In the genomic region with DNA sequence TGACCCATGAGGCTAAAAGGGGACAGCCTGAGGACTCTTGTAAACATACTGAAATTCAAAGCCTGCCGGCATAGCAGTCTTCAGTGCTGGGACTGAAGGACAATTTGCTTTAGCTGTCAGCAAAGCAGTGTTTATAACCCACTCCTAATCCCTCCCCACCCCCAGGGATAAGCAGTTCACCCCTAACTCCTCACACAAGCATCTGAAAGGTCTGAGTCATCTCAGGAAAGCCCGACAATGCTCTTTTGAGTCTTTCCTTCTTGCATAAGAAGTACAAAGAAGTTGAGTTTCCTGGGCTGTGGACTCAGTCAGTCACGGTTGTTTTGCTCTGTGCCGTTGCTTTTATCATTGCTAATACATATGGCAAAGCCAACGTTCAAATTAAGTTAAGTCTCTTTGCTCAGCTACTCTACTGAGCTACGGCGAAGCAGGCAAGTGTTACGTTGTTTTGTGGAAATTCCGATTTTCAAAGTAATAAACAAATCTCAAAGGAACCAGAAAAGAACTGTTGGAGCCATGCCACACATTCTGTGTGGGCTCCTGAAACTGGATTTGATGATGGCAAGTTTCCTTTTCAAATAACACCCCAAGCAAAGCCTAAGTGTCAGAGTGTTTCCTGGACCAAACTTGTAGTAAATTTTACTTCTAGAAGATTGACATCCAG, we compare ENCODE assay signal across 19 mouse cellular contexts.
DNase-seq lines count a peak whose midpoint lies in the region; ATAC-seq lines count a peak whose summit lies in the region.
"Had no signal": no experiment of that assay in that cellular context is flagged by ENCODE, and none has a peak within 500 bp of the region (broad histone marks: within the 10 kb centered on the region; RNA-seq: fewer than 3 reads in every experiment).

No protein-coding gene starts in this region.

- no peaks in the 10 kb centered on the region for H3K36me3 ChIP-seq in midbrain, embryonic 12.5 days
- no peaks in the 10 kb centered on the region for H3K36me3 ChIP-seq in midbrain, embryonic 16.5 days (ENCODE audit: control insufficient read depth, insufficient read depth, low read length)
- no peaks in the 10 kb centered on the region for H3K36me3 ChIP-seq in embryonic facial prominence, embryonic 15.5 days
- H3K36me3 ChIP-seq: G1E; heart, embryonic 15.5 days; hindbrain, embryonic 10.5 days; limb, embryonic 12.5 days; liver, embryonic 13.5 days; neural tube, embryonic 15.5 days had no signal

- no peaks in the 10 kb centered on the region for H3K9me3 ChIP-seq in midbrain, embryonic 12.5 days
- H3K9me3 ChIP-seq in midbrain, embryonic 16.5 days (replicated peaks; ENCODE audit: control insufficient read depth, low read length, poor library complexity, severe bottlenecking) = no peaks in the 10 kb centered on the region
- H3K9me3 ChIP-seq in embryonic facial prominence, embryonic 15.5 days (replicated peaks) = no peaks in the 10 kb centered on the region
- H3K9me3 ChIP-seq: heart, embryonic 15.5 days; hindbrain, embryonic 10.5 days; limb, embryonic 12.5 days; liver, embryonic 13.5 days; neural tube, embryonic 15.5 days had no signal

- peak; percentile 10 to 15 for DNase-seq in heart, adult 9 months (ENCODE audit: low spot score in 2 of 2)
- DNase-seq in heart, adult 8-10 months (ENCODE audit: low spot score) = no peak
- no peak for DNase-seq in adrenal gland, postnatal 10 days
- DNase-seq in urinary bladder, postnatal 36 days (ENCODE audit: low spot score in 2 of 2) = no peak
- DNase-seq: adrenal gland, adult 8-10 months; cerebellum, adult 11-12 months; gastrocnemius, postnatal 36 days; kidney, postnatal 4 days; liver, embryonic 13.5 days; thymus, adult 18-20 months had no signal

- no peak overlapping the region for H3K4me2 ChIP-seq in midbrain, embryonic 12.5 days (replicated peaks)
- no peak overlapping the region for H3K4me2 ChIP-seq in midbrain, embryonic 16.5 days (ENCODE audit: low read length)
- H3K4me2 ChIP-seq in embryonic facial prominence, embryonic 15.5 days (replicated peaks) = no peak overlapping the region
- H3K4me2 ChIP-seq: heart, embryonic 15.5 days; limb, embryonic 12.5 days; liver, embryonic 13.5 days; neural tube, embryonic 15.5 days had no signal

- peaks cover 12% of the 10 kb centered on the region for H3K4me1 ChIP-seq in midbrain, embryonic 12.5 days
- H3K4me1 ChIP-seq in midbrain, embryonic 16.5 days (ENCODE audit: control insufficient read depth, insufficient read depth, low read length) = 0 out of 2 replicates have a peak, but pooled peaks cover 2% of the 10 kb centered on the region
- peaks cover 32% of the 10 kb centered on the region for H3K4me1 ChIP-seq in embryonic facial prominence, embryonic 15.5 days
- H3K4me1 ChIP-seq: heart, embryonic 15.5 days; liver, embryonic 13.5 days; neural tube, embryonic 15.5 days had no signal

- no peaks in the 10 kb centered on the region for H3K27me3 ChIP-seq in midbrain, embryonic 12.5 days
- H3K27me3 ChIP-seq in midbrain, embryonic 16.5 days (ENCODE audit: control insufficient read depth, insufficient read depth, low read depth, low read length) = no peaks in the 10 kb centered on the region
- no peaks in the 10 kb centered on the region for H3K27me3 ChIP-seq in embryonic facial prominence, embryonic 15.5 days
- H3K27me3 ChIP-seq: heart, embryonic 15.5 days; limb, embryonic 12.5 days; liver, embryonic 13.5 days; neural tube, embryonic 15.5 days had no signal

- no peak overlapping the region for H3K4me3 ChIP-seq in midbrain, embryonic 12.5 days
- no peak overlapping the region for H3K4me3 ChIP-seq in midbrain, embryonic 16.5 days (ENCODE audit: low read depth, low read length)
- H3K4me3 ChIP-seq in embryonic facial prominence, embryonic 15.5 days (replicated peaks) = no peak overlapping the region
- H3K4me3 ChIP-seq: heart, embryonic 15.5 days; hindbrain, embryonic 10.5 days; limb, embryonic 12.5 days; liver, embryonic 13.5 days; neural tube, embryonic 15.5 days had no signal

- no peak overlapping the region for H3K9ac ChIP-seq in midbrain, embryonic 12.5 days (replicated peaks)
- no peak overlapping the region for H3K9ac ChIP-seq in midbrain, embryonic 16.5 days (ENCODE audit: low read depth, low read length)
- no peak overlapping the region for H3K9ac ChIP-seq in embryonic facial prominence, embryonic 15.5 days
- H3K9ac ChIP-seq: heart, embryonic 15.5 days; limb, embryonic 12.5 days; liver, embryonic 13.5 days; neural tube, embryonic 15.5 days had no signal

- no peak overlapping the region for H3K27ac ChIP-seq in midbrain, embryonic 12.5 days (replicated peaks)
- no peak overlapping the region for H3K27ac ChIP-seq in midbrain, embryonic 16.5 days (ENCODE audit: low read length)
- H3K27ac ChIP-seq in embryonic facial prominence, embryonic 15.5 days (replicated peaks) = 0 out of 2 replicates have a peak overlapping the region, but pooled peaks have one; percentile 1
- H3K27ac ChIP-seq: heart, embryonic 15.5 days; hindbrain, embryonic 10.5 days; limb, embryonic 12.5 days; liver, embryonic 13.5 days; neural tube, embryonic 15.5 days had no signal

- peak; percentile 82 for ATAC-seq in midbrain, embryonic 12.5 days (ENCODE audit: low FRiP score, low read depth)
- ATAC-seq in midbrain, embryonic 16.5 days = no peak
- no peak for ATAC-seq in embryonic facial prominence, embryonic 15.5 days (ENCODE audit: insufficient number of reproducible peaks, low FRiP score, low TSS enrichment, low read depth)
- ATAC-seq: forebrain, embryonic 14.5 days had no signal

- 22% methylated on average over 9 of the region's 9 CpGs for WGBS in midbrain, embryonic 12.5 days
- WGBS in midbrain, embryonic 16.5 days = 24% methylated on average over 9 of the region's 9 CpGs
- WGBS in embryonic facial prominence, embryonic 15.5 days = 21% methylated on average over 9 of the region's 9 CpGs

Comparison
In these comparisons a context has a peak if more than half of its experiments do, and no peak if none do; other contexts are left out.
1. DNase-seq: peak in heart, adult 9 months (2 of 2); none in heart, adult 8-10 months (single experiment), adrenal gland, postnatal 10 days (single experiment) and urinary bladder, postnatal 36 days (0 of 2).